Mouse (Mus musculus): Measurements from ENCODE around the gene Abcc1.

DNA sequence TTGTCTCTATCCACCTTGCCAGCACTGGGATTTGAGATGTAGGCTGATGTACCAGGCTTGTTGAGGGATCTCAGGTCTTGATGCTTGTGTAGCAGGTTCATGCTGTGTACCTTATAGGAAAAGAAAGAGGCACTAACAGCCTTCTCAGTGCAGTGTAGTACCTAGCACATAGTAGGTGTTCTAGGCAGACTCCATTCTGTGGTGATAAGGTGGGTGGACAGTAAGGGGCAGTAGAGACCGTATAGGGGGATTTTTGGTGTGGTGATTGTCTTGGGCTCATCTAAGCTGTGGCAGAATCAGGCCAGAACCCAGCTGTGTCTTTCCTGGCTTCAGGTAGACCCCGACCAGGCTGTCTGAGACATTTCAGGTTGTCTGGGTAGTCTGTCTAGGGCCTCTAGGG is 15.0 kb downstream of the Abcc1 start:
- TF ChIP-seq EP300 (IDR thresholded peaks at IDR 0.05; ENCODE audit: low read depth): no peak
- no peak for TF ChIP-seq CTCF (IDR thresholded peaks at IDR 0.05; ENCODE audit: low read depth)

Data from heart, postnatal 0 days (tissue).